Mouse (Mus musculus) spleen, adult 18-20 months (tissue): ENCODE data around the gene Gm36079.
"Not testable (repeated sequence)": the region's sequence is repeated elsewhere in the genome, so short reads cannot be mapped to it uniquely, and the experiment has no call there.

Experiments used
- DNase-seq, 2 experiments: peaks; one replicate each; pipeline ENCODE4 v3.0.0; 2022; ENCODE audit warnings: mixed read lengths in 2 of 2

Gm36079 gene

GRCm38 (mm10) chr13:120015348-120016007 lies 11.3 kb downstream of the Gm36079 start:
- DNase-seq: not testable (repeated sequence)

DNA sequence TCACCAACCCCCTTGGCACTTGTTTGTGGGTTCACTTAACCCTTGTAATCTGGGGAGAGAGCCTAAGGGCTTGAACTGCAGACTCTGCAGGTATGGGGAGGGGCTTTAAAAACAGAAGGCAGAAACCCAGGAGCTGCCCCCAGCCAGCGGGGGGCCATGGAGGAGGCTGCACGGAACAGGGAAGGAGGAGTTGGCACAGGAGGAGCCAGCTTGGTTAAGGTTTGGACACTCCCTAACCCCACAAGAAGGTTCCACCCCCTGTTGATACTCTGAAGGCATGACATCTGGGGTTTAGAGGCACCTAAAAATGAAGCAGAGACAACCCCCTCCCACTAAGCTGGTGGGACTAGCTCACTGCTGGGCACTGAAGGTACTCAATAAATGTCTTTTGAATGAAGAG lies 12.8 kb downstream of the Gm36079 start:
- DNase-seq: not testable (repeated sequence)

- not testable (repeated sequence) for DNase-seq
These were observed 13.3 kb downstream of the Gm36079 start for GRCm38 (mm10) chr13:120013544-120013943.

DNA sequence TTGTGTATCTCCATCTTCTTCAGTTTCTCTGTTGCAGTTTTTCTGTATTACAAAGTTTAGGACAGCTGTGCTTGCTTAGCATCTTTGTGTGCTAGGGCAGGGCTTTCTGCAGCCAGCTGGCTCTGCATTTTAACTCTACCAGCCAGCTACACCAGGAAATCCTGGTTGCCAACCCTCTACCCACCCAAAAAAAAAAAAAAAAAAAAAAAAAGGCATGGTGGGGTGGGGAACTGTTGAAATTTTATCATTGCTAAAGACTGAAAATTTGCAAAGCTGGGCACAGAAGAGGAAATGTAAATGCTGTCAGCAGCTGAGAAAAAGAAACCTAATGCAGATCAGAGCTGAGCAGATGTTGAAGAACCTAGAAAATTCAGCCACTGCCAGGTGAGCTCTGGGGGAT lies 16.7 kb downstream of the Gm36079 start:
- not testable (repeated sequence) for DNase-seq

GRCm38 (mm10) chr13:119999215-119999614 lies 27.6 kb downstream of the Gm36079 start:
- DNase-seq: not testable (repeated sequence)

DNA sequence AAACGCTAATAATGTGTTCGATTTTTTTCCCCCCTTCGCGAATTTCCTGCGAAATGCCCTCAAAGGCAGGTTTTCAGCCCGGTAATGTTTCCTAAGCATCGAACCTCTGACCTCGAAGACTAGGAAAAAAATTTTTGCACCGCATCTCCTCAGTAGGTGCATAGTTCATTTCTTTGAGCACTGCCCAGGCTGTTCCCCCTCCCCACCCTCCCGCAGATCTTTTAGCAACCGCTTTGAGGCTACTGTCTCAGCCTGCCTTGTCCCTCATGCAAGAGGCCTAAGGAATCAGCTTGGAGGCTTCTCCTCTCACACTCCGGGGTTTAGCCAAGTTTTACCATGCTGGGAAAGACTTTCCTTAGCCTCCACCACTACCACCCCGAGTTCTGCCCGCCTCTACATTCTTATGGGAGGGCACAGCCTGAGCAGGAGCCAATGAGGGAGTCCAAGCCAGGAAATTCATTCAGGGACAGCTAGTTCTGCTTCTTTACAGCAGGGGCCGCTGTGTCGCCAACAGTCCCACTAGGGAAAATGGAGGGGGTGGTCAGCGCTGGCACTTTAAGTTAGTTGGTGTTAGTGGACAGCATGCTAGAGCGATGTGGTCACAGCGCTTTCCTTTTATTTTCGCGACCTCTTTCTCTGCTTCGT lies 28.2 kb downstream of the Gm36079 start:
- DNase-seq: not testable (repeated sequence)

GRCm38 (mm10) chr13:119991917-119992496 lies 34.8 kb downstream of the Gm36079 start:
- DNase-seq: not testable (repeated sequence)

DNA sequence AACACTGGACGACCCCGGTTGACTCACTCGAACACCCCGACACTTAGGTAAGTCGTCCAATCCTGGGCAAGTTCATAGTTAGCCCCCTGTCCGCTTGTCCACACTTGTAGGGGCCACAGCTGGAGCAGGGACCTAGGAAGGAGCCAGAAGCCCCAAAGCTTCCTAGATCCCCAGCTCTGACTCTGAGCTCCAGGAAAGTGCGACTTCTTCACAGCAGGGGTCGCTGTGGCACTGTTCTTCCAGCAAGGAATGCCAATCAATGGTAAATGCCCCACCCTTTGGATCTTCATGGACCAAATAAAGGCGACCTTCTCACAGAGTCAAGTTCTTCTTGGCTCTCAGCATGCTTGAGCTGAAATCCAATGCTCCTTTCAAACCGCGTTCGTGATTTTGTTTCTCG lies 35.5 kb downstream of the Gm36079 start:
- DNase-seq: not testable (repeated sequence)
